Mouse (Mus musculus) left cerebral cortex, adult 2 months (tissue): ENCODE results near the gene Ptges3l. TPM values are rescaled to one million over a fixed set of nuclear protein-coding genes. Genes with fewer than 3 reads are reported as not detected.
A peak's percentile ranks its signal among the peaks of the same experiment; 100 is the strongest.
"Not testable (repeated sequence)": the region's sequence is repeated elsewhere in the genome, so short reads cannot be mapped to it uniquely, and the experiment has no call there.

ENCODE experiments used
- DNase-seq, 2 experiments: peaks; one replicate each; pipeline ENCODE4 v3.0.0; 2021 to 2022; ENCODE audit warnings: low spot score in 2 of 2, mixed read lengths in 1 of 2; ENCODE audit errors: extremely low spot score in 1 of 2
- H3K27ac ChIP-seq: fragments of 200-600 bp; 2 replicates; pipeline ENCODE4 v1.8.1; 2022
- H3K4me3 ChIP-seq: fragments of 200-600 bp; 2 replicates; pipeline ENCODE4 v1.8.1; 2022
- CTCF ChIP-seq: fragments of 200-600 bp; IDR thresholded peaks from 2 replicates; pipeline ENCODE4 v1.8.1; 2022; ENCODE audit warnings: antibody characterized with exemption, mild to moderate bottlenecking, moderate library complexity
- intact Hi-C: fragments of 180-260 bp; cut with DNase I; formaldehyde crosslinking; loops from one replicate; pipeline ENCODE4 v1.15.1; 2025
- long read RNA-seq, 2 experiments: library from polyadenylated mRNA; stranded (forward); transcript quantifications; one replicate each; pipeline ENCODE4 v2.0.0; 2021; ENCODE audit warnings: borderline mapping rate in 2 of 2
- total RNA-seq, 2 experiments: library from RNA; stranded (reverse); gene quantifications; 2 replicates each; pipeline ENCODE4 v1.2.3; 2021

Gene Ptges3l
- total RNA-seq, result 1 to 10 TPM; 2.3 to 4.2 TPM
- long read RNA-seq, experiment 1, partial matches to known transcripts, result 0 of 1 reads
- long read RNA-seq, experiment 1, other reads (novel, unspliced or antisense), result 1 of 1 reads
- long read RNA-seq, experiment 2, partial matches to known transcripts, result 0 of 1 reads
- long read RNA-seq, experiment 2, other reads (novel, unspliced or antisense), result 0 of 1 reads

- intact Hi-C loops, result loop anchor here (2.0 kb wide), 1 partner anchor 18 kb away; the partner anchor contains the start of gene Rpl27
- peak; percentile 20 for TF ChIP-seq CTCF
- DNase-seq, result peak; percentile 98 to 99
- peak within 1 kb of the TSS; percentile 75 for H3K4me3 ChIP-seq
- peak within 1 kb of the TSS; percentile 80 for H3K27ac ChIP-seq
Observed at GRCm38 (mm10) chr11:101424925-101425813, at the start of gene Ptges3l, which contains the start of gene Rundc1. Gene Ptges3l, minus strand, starts transcription at chr11:101425333. Gene Rundc1, plus strand, starts transcription at chr11:101425085.

- no peak overlapping the region for H3K27ac ChIP-seq
- no peak overlapping the region for H3K4me3 ChIP-seq
- no peak for TF ChIP-seq CTCF
- intact Hi-C loops, result no loop called here
- no peak for DNase-seq
Observed at GRCm38 (mm10) chr11:101474298-101474697, 49.2 kb upstream of the Ptges3l start.

- DNase-seq, intact Hi-C loops: not testable (repeated sequence)
Observed at GRCm38 (mm10) chr11:101473686-101474085, 48.6 kb upstream of the Ptges3l start.

GRCm38 (mm10) chr11:101472336-101472735 lies 47.2 kb upstream of the Ptges3l start:
- Histone ChIP-seq H3K4me3 (no peak overlapping the region), H3K27ac (peak overlapping the region; percentile 4; the same call in 1 of the 2 replicates)
- no peak for TF ChIP-seq CTCF
- DNase-seq, result no peak
- intact Hi-C loops, result no loop called here

More at GRCm38 (mm10) chr11:101473686-101474085, 48.6 kb upstream of the Ptges3l start:
- H3K27ac ChIP-seq, H3K4me3 ChIP-seq: not testable (repeated sequence)

- Histone ChIP-seq H3K27ac (peak overlapping the region; percentile 4; the same call in 1 of the 2 replicates), H3K4me3 (no peak overlapping the region)
- TF ChIP-seq CTCF, result no peak
- intact Hi-C loops, result no loop called here
- DNase-seq, result no peak
Observed at GRCm38 (mm10) chr11:101471926-101472325, 46.8 kb upstream of the Ptges3l start.

- Histone ChIP-seq H3K4me3 (no peak overlapping the region), H3K27ac (no peak overlapping the region)
- no peak for DNase-seq
- no peak for TF ChIP-seq CTCF
- intact Hi-C loops, result no loop called here
Observed at GRCm38 (mm10) chr11:101470206-101470605, 45.1 kb upstream of the Ptges3l start.

GRCm38 (mm10) chr11:101469155-101469554 lies 44.0 kb upstream of the Ptges3l start:
- DNase-seq, result no peak
- TF ChIP-seq CTCF, result no peak
- intact Hi-C loops, result loop anchor here (2.0 kb wide), 1 partner anchor 84 kb away; the partner anchor contains the start of gene Nbr1
- Histone ChIP-seq H3K4me3 (peak overlapping the region; percentile 67), H3K27ac (peak overlapping the region; percentile 76; the same call in 1 of the 2 replicates)

GRCm38 (mm10) chr11:101468731-101469130 lies 43.6 kb upstream of the Ptges3l start:
- Histone ChIP-seq H3K27ac (peak overlapping the region; percentile 76), H3K4me3 (peak overlapping the region; percentile 67)
- no peak for TF ChIP-seq CTCF
- intact Hi-C loops, result loop anchor here (2.0 kb wide), 1 partner anchor 84 kb away; the partner anchor contains the start of gene Nbr1
- no peak for DNase-seq

- H3K27ac ChIP-seq, result peak overlapping the region; percentile 76
- TF ChIP-seq CTCF, result no peak
- H3K4me3 ChIP-seq, result peak overlapping the region; percentile 67
- no peak for DNase-seq
- intact Hi-C loops, result loop anchor here (2.0 kb wide), 1 partner anchor 85 kb away; the partner anchor contains the start of gene Nbr1
Observed at GRCm38 (mm10) chr11:101468263-101468688, 43.1 kb upstream of the Ptges3l start.

- DNase-seq, result peak; percentile 48 to 68
- peak; percentile 71 for TF ChIP-seq CTCF
- intact Hi-C loops, result loop anchor here (2.0 kb wide), 3 partner anchors 51 to 85 kb away; partner anchors contain the start of gene Nbr1
- peak overlapping the region; percentile 67 for H3K4me3 ChIP-seq
- H3K27ac ChIP-seq, result peak overlapping the region; percentile 76
Observed at GRCm38 (mm10) chr11:101467477-101468262, 42.5 kb upstream of the Ptges3l start.

- H3K27ac ChIP-seq, H3K4me3 ChIP-seq, DNase-seq: not testable (repeated sequence)
- intact Hi-C loops, result loop anchor here (2.0 kb wide), 2 partner anchors 52 to 76 kb away; no protein-coding TSS in a partner anchor
Observed at GRCm38 (mm10) chr11:101466552-101466950, 41.4 kb upstream of the Ptges3l start.
